Mouse (Mus musculus) embryo, embryonic 9.5 days (tissue): Measurements from ENCODE around the gene Bckdhb.
"Not testable (repeated sequence)": the region's sequence is repeated elsewhere in the genome, so short reads cannot be mapped to it uniquely, and the experiment has no call there.

ENCODE experiments used
- DNase-seq: peaks from one replicate; pipeline ENCODE4 v3.0.0-alpha.2; 2017; ENCODE audit errors: extremely low spot score

Gene Bckdhb

DNA sequence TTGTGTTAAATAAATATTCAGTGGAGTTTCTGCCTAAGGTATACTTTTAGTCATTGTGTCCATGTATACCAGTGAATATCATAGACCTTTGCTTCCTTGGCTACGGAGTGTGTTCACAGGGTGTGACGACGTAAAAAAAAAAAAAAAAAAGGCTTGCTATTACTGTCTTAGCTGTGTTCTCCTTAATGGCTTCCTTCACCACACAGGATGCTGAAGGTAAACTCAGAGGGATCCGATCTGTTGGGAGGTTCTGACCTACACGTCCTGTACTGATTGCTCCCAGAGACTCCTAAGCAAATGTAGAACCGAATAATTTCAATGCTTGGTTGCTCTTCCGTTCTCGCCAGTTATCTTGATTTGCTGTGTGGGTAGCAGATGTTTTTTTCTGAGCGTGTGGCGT is 38.4 kb downstream of the Bckdhb start:
- DNase-seq = no peak

DNA sequence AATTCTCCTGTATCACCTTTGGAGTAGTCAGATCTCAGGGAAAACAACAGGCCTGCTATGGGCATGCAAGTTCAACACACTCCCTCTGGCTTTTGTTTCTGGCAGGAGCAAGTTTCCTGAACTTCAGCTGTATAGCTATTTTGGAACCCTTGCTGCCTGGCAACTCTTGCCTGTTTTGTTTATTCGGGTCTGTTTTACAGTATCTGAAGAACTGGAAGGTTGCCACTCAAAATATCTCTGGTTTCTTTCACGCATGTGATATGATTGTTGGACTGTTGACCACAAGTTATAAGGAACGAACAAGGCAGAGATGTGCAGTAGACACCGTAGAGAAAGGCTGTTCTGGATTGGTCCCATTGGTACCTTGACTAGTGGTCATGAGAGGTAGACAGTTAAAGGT is 39.4 kb downstream of the Bckdhb start:
- no peak for DNase-seq

DNA sequence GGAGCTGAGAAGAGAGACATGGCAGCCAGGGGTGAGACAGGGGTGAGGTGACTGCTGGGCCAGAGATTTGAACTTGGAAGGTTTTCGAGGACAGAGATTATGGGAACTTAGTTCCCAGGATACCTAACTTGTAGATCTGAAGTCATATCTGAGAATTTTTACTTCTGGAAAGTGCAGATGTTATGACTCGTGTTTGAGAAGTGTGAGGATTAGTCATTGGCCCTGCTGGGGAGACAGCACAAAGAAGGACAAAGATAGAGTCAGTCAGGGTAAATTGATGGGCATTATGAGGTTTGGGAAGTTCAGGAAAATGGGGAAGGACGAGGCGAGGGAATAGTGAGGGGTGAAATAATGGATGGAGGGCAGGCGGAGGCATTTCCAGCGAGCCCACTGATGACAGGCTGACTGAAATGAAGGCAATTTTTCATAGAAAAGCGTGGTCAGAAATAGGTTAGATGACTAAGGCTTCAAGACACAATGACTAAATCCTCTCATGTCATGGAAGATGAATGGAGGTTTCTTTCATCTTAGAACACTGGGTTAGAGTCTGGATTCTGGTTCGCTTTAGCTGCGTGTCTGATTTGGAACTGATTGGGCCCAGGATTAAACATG is 42.6 kb downstream of the Bckdhb start:
- no peak for DNase-seq

DNA sequence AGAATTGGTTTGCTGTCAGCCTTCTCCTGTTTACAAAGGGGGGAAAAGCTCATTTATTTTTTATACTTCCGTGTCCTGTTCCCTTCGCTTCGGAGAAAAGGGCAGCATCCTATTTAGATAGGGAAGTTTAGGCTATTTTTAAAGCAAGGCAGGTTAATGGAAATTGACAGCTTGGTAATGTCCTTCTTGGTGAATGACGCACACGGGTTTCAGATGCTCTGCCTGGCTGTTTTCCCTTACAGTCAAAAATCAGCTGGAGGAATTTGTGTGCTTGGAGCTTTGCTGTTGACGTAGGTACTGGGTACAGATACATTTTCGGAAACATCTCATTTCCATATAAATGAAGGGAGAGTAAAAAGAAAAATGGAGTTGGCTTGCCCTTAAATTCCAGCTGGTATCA is 44.4 kb downstream of the Bckdhb start:
- no peak for DNase-seq

DNA sequence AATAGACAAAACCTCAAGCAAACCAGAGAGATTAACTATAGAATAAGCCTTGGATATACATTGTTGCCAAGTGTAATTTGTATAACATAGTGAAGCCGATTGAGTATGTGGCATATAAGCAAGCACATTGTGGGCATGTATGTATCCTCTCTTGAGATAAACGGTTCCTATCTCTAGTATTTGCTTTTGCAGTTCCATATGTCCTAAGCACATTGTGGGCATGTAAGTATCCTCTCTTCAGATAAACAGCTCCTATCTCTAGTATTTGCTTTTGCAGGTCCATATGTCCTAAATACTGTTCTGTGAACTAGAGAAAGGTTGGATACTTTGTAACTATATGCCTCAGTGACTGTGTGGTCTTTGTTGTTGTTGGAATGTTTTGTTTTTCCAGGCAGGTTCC is 48.5 kb downstream of the Bckdhb start:
- DNase-seq = no peak

DNA sequence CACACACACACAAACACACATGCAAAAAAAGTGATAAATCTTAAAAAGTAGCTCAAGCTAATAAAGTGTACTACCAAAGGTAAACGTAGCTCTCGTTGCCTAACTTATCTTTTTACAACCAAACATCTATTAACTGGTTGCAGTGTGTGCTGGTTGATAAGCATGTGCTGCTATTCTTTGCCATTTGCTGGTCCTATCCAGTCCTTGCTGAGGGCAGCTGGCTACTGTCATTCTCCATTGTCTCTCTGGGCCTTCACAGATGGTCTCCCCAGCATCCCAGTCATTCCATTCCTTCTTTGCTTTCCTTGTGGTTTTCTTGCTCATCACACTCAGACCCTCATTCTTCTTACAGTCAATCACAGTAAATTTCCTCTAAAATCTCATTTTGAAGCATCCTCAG is 50.9 kb downstream of the Bckdhb start:
- no peak for DNase-seq

DNA sequence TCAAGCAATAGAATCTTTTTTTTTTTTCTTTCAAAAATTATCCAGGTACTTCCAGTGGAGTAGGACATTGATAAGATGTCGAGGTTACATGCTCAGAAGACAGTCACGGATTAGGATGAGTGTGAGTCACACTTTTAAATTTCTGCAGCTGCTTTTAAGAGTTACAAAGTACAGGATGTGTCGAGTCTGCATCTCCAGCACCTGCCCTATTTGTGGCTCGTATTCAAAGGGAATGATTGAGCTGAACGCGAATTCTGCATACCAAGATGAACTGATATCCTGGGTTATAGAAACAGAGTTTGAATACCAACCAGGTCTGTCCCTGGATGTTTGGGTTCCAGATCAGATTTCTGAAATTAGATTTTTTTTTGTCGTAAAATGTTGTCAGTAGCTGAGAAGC is 56.3 kb downstream of the Bckdhb start:
- no peak for DNase-seq

DNA sequence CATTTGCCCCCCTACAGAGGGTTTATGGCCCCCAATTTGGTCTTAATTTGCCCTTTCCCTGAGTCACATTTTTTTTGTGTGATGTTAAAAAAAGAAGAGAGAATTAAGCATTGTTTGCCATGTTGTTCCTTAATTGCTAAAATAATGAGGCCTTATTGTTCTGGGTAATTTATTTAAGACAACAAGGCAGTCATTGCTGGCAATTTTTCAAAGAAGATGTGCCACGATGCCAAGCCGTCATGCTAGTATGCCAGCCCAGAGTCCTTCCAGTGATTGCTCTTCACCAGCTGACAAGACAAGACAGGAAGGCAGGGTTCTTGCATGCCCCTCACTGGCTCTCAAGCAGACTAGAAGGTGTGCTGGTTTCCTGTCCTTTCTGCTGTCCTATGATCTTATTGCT is 84.0 kb downstream of the Bckdhb start:
- DNase-seq = no peak

DNA sequence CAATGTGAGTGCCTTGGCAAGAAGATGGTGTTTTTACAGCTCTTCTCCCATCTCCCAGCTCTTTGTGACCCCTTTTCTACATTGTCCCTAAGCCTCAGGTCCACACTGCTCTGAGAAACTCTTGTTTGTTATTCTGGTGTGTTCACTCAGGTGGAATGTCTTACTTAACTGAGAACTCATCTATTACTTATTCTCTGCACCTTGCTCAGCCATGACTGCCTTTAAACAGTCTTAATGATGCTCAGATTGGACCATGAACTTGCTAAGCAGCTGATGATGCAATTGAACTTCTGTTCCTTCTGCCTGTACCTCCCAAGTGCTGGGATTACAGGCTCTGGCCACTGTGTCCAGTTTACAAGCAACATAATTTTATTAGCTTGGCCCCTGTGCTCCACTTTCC is 86.2 kb downstream of the Bckdhb start:
- DNase-seq = no peak

DNA sequence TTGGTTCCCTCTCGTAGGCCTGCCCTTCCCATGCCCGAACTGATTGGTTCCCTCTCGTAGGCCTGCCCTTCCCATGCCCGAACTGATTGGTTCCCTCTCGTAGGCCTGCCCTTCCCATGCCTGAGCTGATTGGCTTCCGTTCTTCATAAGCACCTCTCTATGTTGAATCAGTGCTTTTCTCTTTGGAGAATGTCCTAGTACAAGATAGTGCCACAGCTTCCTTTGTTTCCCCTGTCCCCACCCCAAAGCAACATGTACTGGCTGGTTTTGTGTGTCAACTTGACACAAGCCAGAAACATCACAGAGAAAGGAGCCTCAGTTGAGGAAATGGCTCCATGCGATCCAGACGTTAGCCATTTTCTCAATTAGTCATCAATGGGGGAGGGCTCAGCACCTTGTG is 93.2 kb downstream of the Bckdhb start:
- not testable (repeated sequence) for DNase-seq

DNA sequence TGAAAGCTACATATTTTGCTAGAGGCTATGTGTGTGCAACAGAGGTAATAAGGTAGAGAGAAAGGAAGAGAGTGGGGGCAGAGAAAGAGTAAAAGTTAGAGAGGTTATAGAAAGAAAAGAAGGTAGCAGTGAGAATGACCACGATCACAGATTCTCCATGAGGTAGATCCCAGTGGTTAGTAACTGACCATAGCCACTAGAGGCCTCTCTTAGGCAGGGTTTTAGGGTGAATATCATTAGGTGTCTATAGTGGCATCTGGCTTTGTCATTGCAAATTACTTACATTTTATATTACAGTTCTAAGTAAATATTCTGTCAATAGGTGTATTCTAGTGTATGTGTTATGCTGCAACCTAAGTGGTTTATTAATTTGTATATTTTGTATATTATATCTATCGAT is 94.7 kb downstream of the Bckdhb start:
- DNase-seq = no peak

DNA sequence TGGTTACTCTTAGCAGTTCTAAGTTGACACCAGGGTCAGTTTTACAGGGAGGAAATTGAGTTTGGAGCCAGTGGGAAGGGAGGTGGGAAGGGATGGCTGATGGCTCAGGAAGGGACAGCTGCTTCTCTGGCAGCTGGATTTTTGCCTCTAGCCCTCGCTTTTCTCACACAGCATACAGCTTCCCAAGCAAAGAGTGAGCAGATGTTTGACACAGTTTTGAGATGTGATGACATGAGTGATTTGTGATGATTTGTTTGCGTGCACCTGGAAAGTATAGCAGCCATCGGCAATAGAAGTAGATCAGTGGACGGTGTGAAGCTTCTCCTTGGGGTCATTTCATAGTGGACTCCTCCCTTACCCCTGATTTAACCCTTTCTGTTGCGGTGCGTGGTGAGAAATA is 96.2 kb downstream of the Bckdhb start:
- DNase-seq = no peak

DNA sequence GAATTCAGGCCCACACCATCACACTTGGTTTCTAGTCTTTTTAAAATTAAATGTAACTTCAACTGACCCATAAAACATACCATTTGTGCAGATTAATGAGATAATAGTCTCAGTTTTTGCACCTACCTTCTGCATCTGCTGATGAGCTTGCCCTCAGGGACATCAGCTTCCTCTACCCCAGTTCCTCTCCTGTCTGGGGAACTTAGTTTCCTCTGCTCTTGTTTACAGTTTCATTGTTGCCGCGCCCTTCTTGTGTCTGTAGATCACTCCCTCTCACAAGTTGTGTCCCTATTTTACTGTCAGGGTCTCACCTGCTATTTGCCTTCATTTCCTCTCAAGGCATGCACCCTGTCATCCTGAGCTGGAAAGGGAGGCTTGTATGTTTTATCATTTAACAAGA is 103.2 kb downstream of the Bckdhb start:
- DNase-seq = no peak

DNA sequence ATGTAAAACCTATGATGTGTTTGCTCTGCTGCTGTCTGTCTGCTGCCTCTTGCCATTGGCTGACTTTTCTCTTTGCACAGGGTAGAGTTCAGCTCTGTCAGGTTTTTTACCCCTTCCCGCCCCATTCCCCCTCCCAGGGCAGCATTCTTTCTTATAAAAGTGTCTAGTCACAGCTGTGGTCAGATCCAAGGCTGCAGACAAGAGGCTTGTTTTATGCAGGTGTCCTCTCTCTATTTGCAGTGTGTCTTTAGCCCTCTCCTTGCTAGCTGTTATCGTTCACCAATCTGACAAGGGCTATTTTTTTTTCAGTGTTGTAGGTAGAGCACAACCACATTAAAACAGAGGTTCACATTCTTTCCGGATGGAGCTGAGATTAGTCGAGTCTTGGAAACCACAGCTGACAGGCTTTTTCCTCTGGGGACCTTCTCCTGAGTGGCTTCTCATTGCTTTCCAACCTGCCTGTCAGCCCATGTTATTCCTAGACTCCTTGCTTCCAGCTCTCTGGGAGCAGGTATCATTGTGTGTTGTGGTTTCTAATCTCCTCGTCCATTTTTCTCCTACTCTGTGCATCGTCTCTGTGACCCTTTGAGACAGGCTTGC is 105.8 kb downstream of the Bckdhb start:
- no peak for DNase-seq

DNA sequence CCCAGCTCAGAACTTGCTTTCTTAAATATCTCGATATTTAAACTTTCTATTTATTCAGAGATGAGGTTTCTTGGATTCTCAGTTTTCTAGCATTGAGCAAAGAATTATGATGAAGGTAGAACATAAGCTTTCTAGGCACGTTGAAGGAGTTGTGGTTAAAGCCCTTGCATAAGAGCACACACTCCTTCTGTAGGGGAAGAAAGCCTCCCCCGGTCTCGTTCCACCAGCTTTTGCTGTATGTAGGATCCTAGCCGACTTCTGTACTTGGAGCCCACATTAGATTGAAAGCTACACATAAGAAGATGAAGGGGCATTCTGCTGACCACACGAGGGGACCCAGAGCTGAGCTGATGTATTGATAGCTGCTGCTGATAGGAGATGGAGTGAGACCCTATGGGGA is 106.5 kb downstream of the Bckdhb start:
- no peak for DNase-seq

DNA sequence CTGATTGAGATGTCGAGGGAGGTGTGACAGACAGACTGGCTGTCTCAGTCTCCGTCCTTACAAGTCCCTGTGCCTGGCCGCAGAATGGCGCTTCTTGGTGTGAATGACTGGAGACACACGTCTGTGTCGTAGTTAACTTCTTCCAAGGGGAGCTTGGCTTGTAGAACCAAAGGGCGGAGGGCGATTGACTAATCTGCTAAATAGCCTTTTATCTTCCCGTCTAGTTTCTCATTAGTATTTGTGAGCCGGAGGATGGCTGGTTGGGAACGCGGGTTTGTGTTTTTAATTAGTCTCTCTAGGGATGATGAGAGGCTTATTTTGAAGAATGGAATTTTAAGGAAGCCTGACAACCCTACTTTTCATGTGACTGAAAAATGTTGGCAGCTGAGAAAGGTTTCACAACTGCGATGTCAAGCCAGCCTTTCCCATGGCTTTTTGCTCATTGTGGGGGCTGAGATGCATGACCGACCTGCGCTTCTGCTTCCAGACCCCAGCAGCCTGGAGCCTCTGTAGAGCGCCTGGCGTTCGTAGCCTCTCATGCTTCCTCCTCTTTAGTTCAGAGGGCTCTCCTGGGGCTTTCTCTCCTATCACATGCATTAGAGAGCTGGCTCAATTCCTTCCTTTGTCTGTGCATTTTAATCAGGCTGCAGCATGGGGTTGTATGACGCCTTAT is 107.9 kb downstream of the Bckdhb start:
- DNase-seq = peak; percentile 34

DNA sequence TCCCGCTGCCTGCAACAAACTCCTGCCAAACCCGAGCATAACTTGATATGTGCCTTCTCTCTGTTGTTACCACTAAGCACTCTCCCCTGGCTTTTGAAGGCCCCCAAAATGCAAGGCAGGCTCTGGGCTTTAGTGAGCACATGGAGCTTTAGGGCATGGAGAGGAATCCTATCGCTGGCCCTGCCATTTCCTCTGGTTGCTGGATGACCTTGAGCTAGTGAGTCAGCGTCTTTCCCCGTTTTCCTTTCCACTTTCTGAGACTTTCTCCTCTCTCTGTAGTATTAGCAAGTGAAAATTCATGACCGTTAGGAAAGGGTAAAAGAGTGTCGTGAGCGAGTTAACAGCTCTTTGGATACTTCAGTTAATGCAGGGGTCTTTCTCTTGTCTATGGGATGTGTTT is 111.1 kb downstream of the Bckdhb start:
- no peak for DNase-seq

DNA sequence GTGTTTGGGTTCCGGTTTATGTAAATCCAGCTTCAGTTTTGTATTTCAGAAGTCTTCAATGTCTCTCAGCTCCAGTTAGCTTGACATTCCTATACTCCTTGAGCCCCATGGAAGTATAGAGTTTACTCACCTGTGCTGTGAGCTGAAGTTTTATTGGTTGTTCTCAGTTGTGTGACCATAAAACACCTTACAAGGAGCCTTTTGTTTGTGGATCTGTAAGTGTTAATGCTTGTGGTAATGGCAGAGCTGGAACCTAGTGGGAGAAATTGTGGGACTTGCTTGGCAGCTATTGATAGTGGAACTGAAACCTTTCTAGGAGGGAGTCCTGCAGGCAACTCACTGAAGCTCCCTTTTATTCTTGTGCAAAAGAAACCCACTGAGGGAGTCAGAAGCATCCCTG is 112.3 kb downstream of the Bckdhb start:
- no peak for DNase-seq

DNA sequence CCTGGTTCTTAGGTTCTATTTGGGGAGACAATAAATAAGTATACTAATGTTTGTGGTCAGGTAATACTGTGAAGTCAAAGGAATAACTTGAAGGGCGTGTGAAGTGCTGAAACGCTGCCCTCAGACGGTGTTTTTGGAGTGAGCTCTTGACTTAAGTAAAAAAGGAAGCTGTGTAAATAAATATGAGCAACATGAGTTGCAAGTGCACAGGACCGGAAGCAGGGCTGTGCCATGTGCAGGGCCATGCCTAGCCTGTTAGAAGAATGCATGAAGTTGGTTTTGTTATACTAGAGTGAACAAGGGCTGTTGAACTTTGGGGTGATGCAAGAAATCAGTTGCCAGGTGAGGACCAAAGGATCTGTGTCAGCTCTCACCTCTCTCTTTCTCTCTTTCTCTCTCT is 114.0 kb downstream of the Bckdhb start:
- no peak for DNase-seq

DNA sequence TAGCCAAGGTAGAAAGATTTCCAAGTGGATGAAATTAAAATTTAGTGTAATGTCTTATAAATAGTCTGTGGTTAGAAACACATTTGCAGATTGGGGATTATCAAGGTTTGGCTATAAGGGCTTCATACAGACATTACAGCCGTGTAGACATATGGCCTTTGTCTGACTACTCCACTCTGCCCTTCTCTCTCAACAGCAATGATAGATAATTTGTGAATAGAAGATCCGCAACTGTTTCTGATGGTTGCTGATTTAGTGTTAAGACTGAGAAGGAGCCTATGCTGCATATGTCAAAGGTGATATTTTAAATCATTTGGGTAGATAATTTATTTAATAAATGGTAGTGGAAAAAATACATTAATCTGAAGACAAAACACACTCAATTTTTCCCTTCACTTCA is 115.4 kb downstream of the Bckdhb start:
- no peak for DNase-seq

DNA sequence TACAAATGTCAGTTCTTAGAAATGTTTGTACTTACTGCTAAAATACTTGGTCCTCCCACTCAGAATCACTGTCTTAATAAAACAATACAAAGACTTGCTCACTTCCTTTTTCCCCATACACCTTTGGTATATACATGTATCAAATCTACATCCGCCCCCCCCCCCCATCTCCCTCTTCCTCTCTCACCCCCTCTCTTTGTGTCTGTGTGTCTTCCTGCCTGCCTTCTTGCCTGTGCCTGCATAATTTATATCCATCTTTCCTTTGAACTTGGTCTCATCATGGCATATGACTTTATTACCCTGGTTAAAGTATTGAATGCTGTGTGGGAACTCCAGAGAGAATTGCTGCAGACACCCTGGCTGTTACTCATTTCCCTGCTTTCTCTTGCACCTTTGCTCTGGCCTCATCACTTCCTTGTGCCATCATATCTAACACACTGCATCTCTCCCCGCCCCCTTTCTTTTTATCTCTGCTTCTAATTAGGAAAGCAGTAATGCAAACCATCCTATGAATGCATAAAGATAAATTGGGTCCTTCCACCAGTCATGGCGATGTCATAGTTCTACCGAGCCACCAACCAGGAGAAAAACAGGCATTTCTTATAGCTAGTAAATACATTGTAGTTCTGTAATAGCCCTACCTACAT is 116.8 kb downstream of the Bckdhb start:
- DNase-seq = no peak

DNA sequence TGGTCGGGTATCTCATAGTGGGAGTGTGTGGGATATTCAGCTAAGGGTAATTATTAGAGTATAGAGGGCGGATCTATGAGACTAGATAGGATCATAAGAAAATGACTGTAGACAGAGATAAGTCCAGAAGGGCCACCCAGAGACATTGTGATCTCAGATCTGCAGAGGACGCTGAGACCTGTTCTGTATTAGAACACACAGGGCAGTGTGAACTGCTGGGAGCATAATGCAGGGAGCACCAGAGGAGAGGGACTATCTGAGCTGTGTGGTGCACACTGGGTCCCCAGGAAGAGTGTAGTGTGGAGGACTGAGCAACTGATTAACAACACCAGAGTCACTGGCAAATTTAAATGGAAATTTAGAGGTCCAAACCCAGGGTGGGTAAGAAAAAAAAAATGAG is 117.6 kb downstream of the Bckdhb start:
- no peak for DNase-seq

DNA sequence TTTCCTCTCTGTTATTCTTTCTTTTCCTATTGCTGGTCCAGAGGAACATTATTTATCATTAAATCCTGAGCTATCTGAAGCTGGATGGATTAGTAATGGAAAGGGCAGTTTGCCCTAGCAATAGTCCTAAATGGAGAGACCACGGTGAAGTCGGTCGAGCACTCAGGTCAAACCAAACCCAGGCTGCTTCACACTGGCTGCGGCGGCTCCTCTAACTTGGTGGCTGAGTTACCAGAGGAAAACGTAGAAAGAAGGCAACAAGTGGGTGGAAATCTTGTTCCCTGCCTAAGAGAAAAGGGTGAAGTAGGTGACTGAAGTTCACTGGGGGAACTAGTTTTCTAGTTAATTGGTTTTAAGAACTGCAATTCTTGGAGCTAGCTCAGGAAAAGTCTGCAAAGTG is 119.2 kb downstream of the Bckdhb start:
- no peak for DNase-seq
